Mouse (Mus musculus) limb, embryonic 12.5 days (tissue): ENCODE measurements around the gene Aox1. TPM values are rescaled to one million over a fixed set of nuclear protein-coding genes. Genes with fewer than 3 reads are reported as not detected.

ENCODE experiments used
- ATAC-seq: fragments of 200-750 bp; cut with Nextera tagmentation; 2 replicates; pipeline ENCODE4 v1.8.0; 2017; ENCODE audit warnings: low read depth, moderate TSS enrichment; ENCODE audit not compliant: insufficient number of reproducible peaks, insufficient read depth, low FRiP score, low TSS enrichment
- H3K27ac ChIP-seq: fragments of 300-500 bp; sonication (generic); 2 replicates; pipeline ENCODE4 v1.5.1; 2016; ENCODE audit warnings: mild to moderate bottlenecking, moderate library complexity
- H3K27me3 ChIP-seq: fragments of 300-500 bp; sonication (generic); 2 replicates; pipeline ENCODE4 v1.6.1; 2016; ENCODE audit warnings: mild to moderate bottlenecking, moderate library complexity
- H3K36me3 ChIP-seq: fragments of 300-500 bp; sonication (generic); 2 replicates; pipeline ENCODE4 v1.6.1; 2016; ENCODE audit warnings: mild to moderate bottlenecking, moderate library complexity
- H3K4me1 ChIP-seq: fragments of 300-500 bp; sonication (generic); replicated peaks from 2 replicates; pipeline ENCODE4 v1.6.1; 2016
- H3K4me2 ChIP-seq: fragments of 300-500 bp; sonication (generic); 2 replicates; pipeline ENCODE4 v1.6.1; 2016; ENCODE audit warnings: mild to moderate bottlenecking, moderate library complexity
- H3K4me3 ChIP-seq: fragments of 300-500 bp; sonication (generic); replicated peaks from 2 replicates; pipeline ENCODE4 v1.5.1; 2016; ENCODE audit warnings: mild to moderate bottlenecking
- H3K9ac ChIP-seq: fragments of 300-500 bp; sonication (generic); replicated peaks from 2 replicates; pipeline ENCODE4 v1.6.1; 2016; ENCODE audit warnings: mild to moderate bottlenecking, moderate library complexity
- H3K9me3 ChIP-seq: fragments of 300-500 bp; sonication (generic); 2 replicates; pipeline ENCODE4 v1.6.1; 2016; ENCODE audit warnings: mild to moderate bottlenecking, moderate library complexity
- WGBS: fragments of 180-500 bp; shearing (Covaris S2); methylation state at CpG from one replicate; pipeline ENCODE4 v1.1.7; 2016; 5-methylcytosine and 5-hydroxymethylcytosine counted together
- polyA plus RNA-seq: library from polyadenylated mRNA; unstranded; fragments of >200 nt; fragmentation: Nextera tagmentation; extraction: Ambion mirVana; gene quantifications from 2 replicates; pipeline ENCODE4 v1.2.1, GENCODE M21; 2016

Aox1 gene
- polyA plus RNA-seq, 1 experiment from 2014 or later = 0.10 TPM

- H3K9ac ChIP-seq = no peak overlapping the region
- no peaks in the 10 kb centered on the region for H3K36me3 ChIP-seq
- WGBS = 93% methylated on average over 5 of the region's 5 CpGs
- H3K4me2 ChIP-seq = no peak overlapping the region
- H3K4me1 ChIP-seq = no peaks in the 10 kb centered on the region
- H3K27me3 ChIP-seq = no peaks in the 10 kb centered on the region
- no peak overlapping the region for H3K27ac ChIP-seq
- H3K4me3 ChIP-seq = no peak overlapping the region
- no peaks in the 10 kb centered on the region for H3K9me3 ChIP-seq
- no peak for ATAC-seq
Observed at GRCm38 (mm10) chr1:58065151-58065550, 35.4 kb downstream of the Aox1 start.

GRCm38 (mm10) chr1:58065606-58066005 lies 35.9 kb downstream of the Aox1 start:
- Histone ChIP-seq H3K9ac (no peak overlapping the region), H3K36me3 (no peaks in the 10 kb centered on the region), H3K4me3 (no peak overlapping the region), H3K27ac (no peak overlapping the region), H3K9me3 (no peaks in the 10 kb centered on the region), H3K4me1 (no peaks in the 10 kb centered on the region), H3K4me2 (no peak overlapping the region), H3K27me3 (no peaks in the 10 kb centered on the region)
- ATAC-seq = no peak
- 64% methylated on average over 3 of the region's 3 CpGs for WGBS

DNA sequence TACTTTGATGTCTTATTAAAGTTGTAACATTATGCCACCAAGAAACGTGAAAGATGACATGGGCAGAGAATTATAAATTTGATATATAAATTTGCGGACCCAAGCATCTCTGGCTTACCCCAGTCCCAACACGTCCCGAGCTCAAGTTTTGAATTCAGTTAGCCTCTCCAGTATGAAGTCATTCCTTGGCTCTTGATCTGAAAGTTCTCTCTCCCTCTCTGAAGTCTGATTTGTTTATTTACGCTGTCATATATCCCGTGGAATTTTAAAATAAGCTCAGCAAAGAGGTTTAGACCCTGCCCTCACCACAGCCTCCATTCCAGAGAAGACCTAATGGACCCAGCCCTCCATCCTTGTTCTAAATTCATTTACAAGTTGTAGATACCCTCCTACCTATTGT lies 39.5 kb downstream of the Aox1 start:
- Histone ChIP-seq H3K4me3 (no peak overlapping the region), H3K9me3 (no peaks in the 10 kb centered on the region), H3K4me1 (no peaks in the 10 kb centered on the region), H3K4me2 (no peak overlapping the region), H3K27me3 (no peaks in the 10 kb centered on the region), H3K36me3 (no peaks in the 10 kb centered on the region), H3K27ac (no peak overlapping the region), H3K9ac (no peak overlapping the region)
- no peak for ATAC-seq
- 87% methylated on average over 6 of the region's 6 CpGs for WGBS

DNA sequence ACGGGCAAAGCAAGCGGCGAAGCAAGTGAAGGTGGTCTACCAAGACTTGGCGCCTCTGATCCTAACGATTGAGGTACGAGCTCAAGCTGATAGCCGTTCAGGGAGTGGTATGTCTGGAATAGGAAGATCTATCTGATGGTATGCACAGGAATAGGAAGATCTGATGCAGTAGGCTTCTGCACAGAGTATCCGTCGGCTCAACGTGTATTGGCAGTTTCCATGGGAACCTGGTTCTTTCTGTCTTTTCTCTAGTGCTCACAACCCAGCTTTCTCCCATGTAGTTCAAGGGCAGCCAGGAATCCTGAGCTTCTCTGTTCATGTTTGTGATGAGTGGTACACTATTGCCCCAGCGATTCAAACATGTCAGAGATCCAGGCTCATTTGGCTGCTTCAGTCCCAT lies 40.4 kb downstream of the Aox1 start:
- Histone ChIP-seq H3K9ac (no peak overlapping the region), H3K4me2 (no peak overlapping the region), H3K27ac (no peak overlapping the region), H3K27me3 (no peaks in the 10 kb centered on the region), H3K36me3 (no peaks in the 10 kb centered on the region), H3K4me3 (no peak overlapping the region), H3K4me1 (no peaks in the 10 kb centered on the region), H3K9me3 (no peaks in the 10 kb centered on the region)
- ATAC-seq = no peak
- 91% methylated on average over 11 of the region's 11 CpGs for WGBS

DNA sequence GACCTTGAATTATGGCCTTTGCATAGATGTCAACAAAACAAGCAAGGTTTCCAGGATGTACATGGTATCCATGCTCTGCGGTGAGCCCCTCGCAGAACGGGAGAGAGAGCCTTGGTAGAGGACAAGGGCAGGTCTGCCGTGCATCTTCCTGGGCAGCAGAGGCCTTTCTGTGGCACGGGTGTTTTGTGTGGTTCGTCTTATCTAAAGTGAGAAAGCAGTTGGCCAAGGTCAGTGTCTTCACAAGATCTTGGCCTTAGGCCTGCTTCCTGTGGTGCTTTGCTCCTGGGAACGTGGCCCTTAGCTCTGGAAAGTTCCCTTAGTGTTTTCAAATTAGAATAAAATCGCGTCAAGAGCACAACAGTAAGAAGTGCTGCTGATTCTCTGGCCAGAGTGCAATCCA lies 41.3 kb downstream of the Aox1 start:
- no peaks in the 10 kb centered on the region for H3K36me3 ChIP-seq
- H3K27ac ChIP-seq = no peak overlapping the region
- no peaks in the 10 kb centered on the region for H3K27me3 ChIP-seq
- ATAC-seq = no peak
- H3K4me2 ChIP-seq = no peak overlapping the region
- no peak overlapping the region for H3K9ac ChIP-seq
- WGBS = 91% methylated on average over 9 of the region's 9 CpGs
- no peaks in the 10 kb centered on the region for H3K9me3 ChIP-seq
- H3K4me1 ChIP-seq = no peaks in the 10 kb centered on the region
- no peak overlapping the region for H3K4me3 ChIP-seq

GRCm38 (mm10) chr1:58071509-58071908 lies 41.8 kb downstream of the Aox1 start:
- 88% methylated on average over 1 of the region's 1 CpGs for WGBS
- Histone ChIP-seq H3K4me2 (no peak overlapping the region), H3K27me3 (no peaks in the 10 kb centered on the region), H3K9ac (no peak overlapping the region), H3K27ac (no peak overlapping the region), H3K4me1 (no peaks in the 10 kb centered on the region), H3K9me3 (no peaks in the 10 kb centered on the region), H3K36me3 (no peaks in the 10 kb centered on the region), H3K4me3 (no peak overlapping the region)
- no peak for ATAC-seq

- no peaks in the 10 kb centered on the region for H3K4me1 ChIP-seq
- H3K9ac ChIP-seq = no peak overlapping the region
- H3K27ac ChIP-seq = no peak overlapping the region
- H3K4me2 ChIP-seq = no peak overlapping the region
- no peaks in the 10 kb centered on the region for H3K36me3 ChIP-seq
- H3K4me3 ChIP-seq = no peak overlapping the region
- no peak for ATAC-seq
- H3K9me3 ChIP-seq = no peaks in the 10 kb centered on the region
- 62% methylated on average over 2 of the region's 2 CpGs for WGBS
- no peaks in the 10 kb centered on the region for H3K27me3 ChIP-seq
Observed at GRCm38 (mm10) chr1:58072416-58072815, 42.7 kb downstream of the Aox1 start.

- H3K9me3 ChIP-seq = no peaks in the 10 kb centered on the region
- H3K36me3 ChIP-seq = no peaks in the 10 kb centered on the region
- H3K9ac ChIP-seq = no peak overlapping the region
- H3K27me3 ChIP-seq = no peaks in the 10 kb centered on the region
- no peak overlapping the region for H3K27ac ChIP-seq
- no peak overlapping the region for H3K4me3 ChIP-seq
- H3K4me2 ChIP-seq = no peak overlapping the region
- 83% methylated on average over 12 of the region's 12 CpGs for WGBS
- H3K4me1 ChIP-seq = no peaks in the 10 kb centered on the region
- ATAC-seq = no peak
Observed at GRCm38 (mm10) chr1:58072991-58073730, 43.4 kb downstream of the Aox1 start.

DNA sequence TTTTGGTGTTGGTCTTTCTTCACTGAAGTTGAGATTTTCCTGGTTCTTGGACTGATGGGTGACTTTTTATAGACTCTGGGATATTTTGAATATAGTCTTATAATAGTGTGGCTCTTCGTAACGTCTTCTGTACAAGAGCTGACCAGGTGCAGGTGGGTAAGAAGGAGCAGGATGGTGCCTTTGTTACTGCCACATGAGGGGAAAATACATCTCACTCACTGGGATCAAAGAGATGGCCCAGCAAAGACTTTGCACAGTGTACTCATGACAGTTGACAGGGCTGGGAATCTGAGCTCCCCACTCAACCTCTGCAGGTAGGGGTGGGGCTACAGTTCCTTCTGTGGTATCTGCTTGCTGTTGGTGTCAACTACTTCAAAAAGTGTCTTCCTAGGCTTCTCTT lies 44.5 kb downstream of the Aox1 start:
- Histone ChIP-seq H3K27ac (no peak overlapping the region), H3K9ac (no peak overlapping the region), H3K4me2 (no peak overlapping the region), H3K9me3 (no peaks in the 10 kb centered on the region), H3K36me3 (no peaks in the 10 kb centered on the region), H3K4me1 (no peaks in the 10 kb centered on the region), H3K27me3 (no peaks in the 10 kb centered on the region), H3K4me3 (no peak overlapping the region)
- WGBS = 92% methylated on average over 2 of the region's 2 CpGs
- ATAC-seq = no peak

DNA sequence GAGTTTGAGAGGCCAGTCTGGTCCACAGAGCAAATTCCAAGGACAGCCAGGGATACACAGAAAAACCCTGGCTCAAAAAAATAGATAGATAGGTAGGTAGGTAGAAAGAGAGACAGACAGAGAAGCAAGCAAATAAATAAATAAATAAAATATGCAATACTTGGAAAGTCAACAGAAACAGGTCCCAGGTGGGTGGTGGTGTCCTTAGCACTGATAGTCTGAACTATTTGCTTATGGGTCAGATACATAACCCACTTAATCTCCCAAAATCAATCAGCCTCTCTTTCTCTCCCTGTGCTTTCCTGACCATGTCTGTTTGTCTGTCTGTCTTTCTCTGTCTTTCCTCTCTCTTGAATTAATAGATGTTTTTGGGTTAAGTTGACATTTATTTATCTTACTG lies 48.2 kb downstream of the Aox1 start:
- H3K4me3 ChIP-seq = no peak overlapping the region
- no peaks in the 10 kb centered on the region for H3K27me3 ChIP-seq
- H3K4me2 ChIP-seq = no peak overlapping the region
- H3K9ac ChIP-seq = no peak overlapping the region
- no peaks in the 10 kb centered on the region for H3K36me3 ChIP-seq
- H3K4me1 ChIP-seq = no peaks in the 10 kb centered on the region
- no peak overlapping the region for H3K27ac ChIP-seq
- ATAC-seq = no peak
- no peaks in the 10 kb centered on the region for H3K9me3 ChIP-seq

GRCm38 (mm10) chr1:58078390-58078789 lies 48.7 kb downstream of the Aox1 start:
- Histone ChIP-seq H3K9me3 (no peaks in the 10 kb centered on the region), H3K4me1 (no peaks in the 10 kb centered on the region), H3K36me3 (no peaks in the 10 kb centered on the region), H3K4me3 (no peak overlapping the region), H3K9ac (no peak overlapping the region), H3K27me3 (no peaks in the 10 kb centered on the region), H3K4me2 (no peak overlapping the region), H3K27ac (no peak overlapping the region)
- ATAC-seq = no peak
- 92% methylated on average over 7 of the region's 7 CpGs for WGBS

DNA sequence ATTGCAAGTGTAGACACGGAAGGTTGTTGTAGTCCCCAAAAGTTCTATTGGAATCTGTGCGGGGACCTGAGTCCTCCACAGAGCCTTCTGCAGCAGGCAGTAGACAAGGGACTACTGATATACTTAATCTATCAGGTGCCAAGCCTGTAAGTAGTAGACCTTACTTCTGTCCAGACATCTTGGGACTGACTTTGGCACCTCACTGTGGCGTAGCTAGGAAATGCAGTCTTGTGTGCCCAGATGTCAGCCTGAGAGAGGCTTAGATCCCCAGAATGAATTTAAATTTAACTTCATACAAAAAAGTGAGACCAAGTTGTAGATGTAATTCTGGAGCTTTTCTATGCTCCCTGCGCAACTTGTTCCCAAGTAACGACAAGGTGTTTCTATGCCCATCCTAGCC lies 50.0 kb downstream of the Aox1 start:
- ATAC-seq = no peak
- no peaks in the 10 kb centered on the region for H3K4me1 ChIP-seq
- H3K9ac ChIP-seq = no peak overlapping the region
- no peak overlapping the region for H3K4me3 ChIP-seq
- no peak overlapping the region for H3K27ac ChIP-seq
- WGBS = 92% methylated on average over 5 of the region's 5 CpGs
- no peaks in the 10 kb centered on the region for H3K36me3 ChIP-seq
- H3K27me3 ChIP-seq = no peaks in the 10 kb centered on the region
- H3K4me2 ChIP-seq = no peak overlapping the region
- H3K9me3 ChIP-seq = no peaks in the 10 kb centered on the region
